Mouse (Mus musculus) small intestine, adult 2 months (tissue): Measurements from ENCODE around the gene Lrriq4. TPM values are rescaled to one million over a fixed set of nuclear protein-coding genes. Genes with fewer than 3 reads are reported as not detected.

Source experiments
- H3K27ac ChIP-seq: fragments of 200-500 bp; 2 replicates; pipeline ENCODE4 v1.5.1; 2012; ENCODE audit warnings: low read depth, low read length, control low read depth, inconsistent platforms; ENCODE audit not compliant: insufficient read depth
- H3K27me3 ChIP-seq: fragments of 200-500 bp; 2 replicates; pipeline ENCODE4 v1.6.1; 2012; ENCODE audit warnings: mild to moderate bottlenecking, moderate library complexity, low read length, inconsistent platforms; ENCODE audit not compliant: control insufficient read depth, insufficient read depth
- H3K36me3 ChIP-seq: fragments of 200-500 bp; 2 replicates; pipeline ENCODE4 v1.6.1; 2012; ENCODE audit warnings: mild to moderate bottlenecking, low read length, control low read depth, inconsistent platforms; ENCODE audit not compliant: control insufficient read depth, insufficient read depth
- H3K4me1 ChIP-seq: fragments of 200-500 bp; 2 replicates; pipeline ENCODE4 v1.6.1; 2012; ENCODE audit warnings: low read length, inconsistent platforms, mixed read lengths; ENCODE audit not compliant: control insufficient read depth, insufficient read depth, insufficient read length
- H3K4me3 ChIP-seq: fragments of 200-500 bp; 2 replicates; pipeline ENCODE4 v1.5.1; 2012; ENCODE audit warnings: low read depth, mild to moderate bottlenecking, control low read depth, inconsistent platforms, low read length, moderate library complexity
- CTCF ChIP-seq: fragments of 200-500 bp; IDR thresholded peaks from 2 replicates; pipeline ENCODE4 v1.5.1; 2012; ENCODE audit warnings: low read depth, mild to moderate bottlenecking, control low read depth, inconsistent platforms, low read length, moderate library complexity, mixed read lengths; ENCODE audit not compliant: insufficient replicate concordance, insufficient read length; ENCODE audit errors: extremely low read depth
- POLR2A ChIP-seq: fragments of 200-500 bp; IDR thresholded peaks from 2 replicates; pipeline ENCODE4 v1.6.1; 2012; ENCODE audit warnings: low read depth, mild to moderate bottlenecking, control low read depth, inconsistent platforms, low read length, moderate library complexity
- WGBS: fragments of 180-500 bp; shearing (Covaris S2); methylation state at CpG from one replicate; pipeline ENCODE4 v1.1.7; 2018; 5-methylcytosine and 5-hydroxymethylcytosine counted together
- polyA plus RNA-seq: library from polyadenylated mRNA; depleted of rRNA; stranded (reverse); fragments of >200 nt; gene quantifications from 2 replicates; pipeline ENCODE4 v1.2.3, GENCODE M21; 2012

The Lrriq4 gene
- polyA plus RNA-seq, 1 experiment: not detected

DNA sequence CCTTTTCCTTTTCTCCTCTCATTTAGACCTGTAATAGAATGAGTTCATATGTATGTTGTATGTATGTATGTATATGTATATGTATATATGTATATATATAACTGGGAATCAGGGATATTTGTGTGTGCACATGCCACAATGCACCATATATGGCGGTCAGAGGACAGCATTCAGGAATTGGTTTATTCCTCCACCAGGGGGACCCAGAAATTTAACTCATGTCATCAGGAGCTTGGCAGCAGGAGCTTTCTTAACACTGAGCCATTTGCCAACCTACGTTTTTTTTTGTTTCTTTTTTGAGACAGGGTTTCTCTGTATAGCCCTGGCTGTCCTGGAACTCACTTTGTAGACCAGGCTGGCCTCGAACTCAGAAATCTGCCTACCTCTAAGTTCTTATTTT lies 10.6 kb upstream of the Lrriq4 start:
- Histone ChIP-seq H3K27ac (no peak overlapping the region), H3K4me3 (no peak overlapping the region), H3K4me1 (no peaks in the 10 kb centered on the region), H3K36me3 (no peaks in the 10 kb centered on the region), H3K27me3 (no peaks in the 10 kb centered on the region)
- WGBS: 52% methylated on average over 3 of the region's 3 CpGs
- no peak for TF ChIP-seq POLR2A
- TF ChIP-seq CTCF: no peak

DNA sequence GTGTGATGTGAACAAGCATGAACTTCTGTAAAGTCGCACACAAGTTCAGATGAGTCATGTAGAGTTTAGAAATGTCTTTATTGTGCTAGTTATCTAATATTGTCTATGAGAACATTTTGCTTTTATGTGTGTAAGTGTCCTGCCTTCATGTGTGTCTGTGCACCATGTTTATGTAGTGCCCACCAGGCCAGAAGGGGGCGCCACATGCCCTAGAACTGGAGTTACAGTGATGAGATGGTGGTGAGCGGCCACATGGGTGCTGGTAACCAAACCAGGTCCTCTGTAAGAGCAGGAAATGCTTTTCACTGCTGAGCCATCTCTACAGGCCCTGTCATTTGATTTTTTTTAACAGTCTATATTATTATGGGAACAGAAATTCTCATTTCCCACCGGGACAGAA lies 8.7 kb upstream of the Lrriq4 start:
- no peak overlapping the region for H3K27ac ChIP-seq
- no peak overlapping the region for H3K4me3 ChIP-seq
- H3K4me1 ChIP-seq: no peaks in the 10 kb centered on the region
- 79% methylated on average over 4 of the region's 4 CpGs for WGBS
- TF ChIP-seq CTCF (peak; percentile 16; the same call in 1 of the 2 replicates), POLR2A (no peak)
- H3K36me3 ChIP-seq: no peaks in the 10 kb centered on the region
- no peaks in the 10 kb centered on the region for H3K27me3 ChIP-seq

DNA sequence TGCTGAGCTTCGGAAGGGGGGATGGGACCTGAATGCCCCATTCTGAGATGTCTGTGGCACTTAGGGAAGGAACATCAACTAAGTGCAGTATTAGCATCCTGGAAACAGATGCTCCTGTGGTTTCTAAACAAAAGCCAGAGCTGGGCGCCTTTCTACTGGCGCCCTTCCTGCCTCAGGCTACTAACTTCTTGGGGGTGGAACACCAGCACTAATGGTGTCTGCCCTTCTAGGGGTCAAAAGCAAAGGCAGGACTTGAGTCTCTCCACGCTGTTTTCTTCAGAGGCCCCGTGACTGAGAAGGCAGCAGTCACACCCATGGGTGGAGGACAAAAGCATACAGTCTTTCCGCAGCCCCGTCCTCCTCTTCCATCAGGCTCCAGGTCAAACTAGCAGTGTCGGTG lies 2.5 kb downstream of the Lrriq4 start:
- peaks cover 8% of the 10 kb centered on the region; the same call in 1 of the 2 replicates for H3K27me3 ChIP-seq
- H3K4me3 ChIP-seq: no peak overlapping the region
- peaks cover 2% of the 10 kb centered on the region for H3K4me1 ChIP-seq
- WGBS: 56% methylated on average over 8 of the region's 8 CpGs
- H3K36me3 ChIP-seq: no peaks in the 10 kb centered on the region
- H3K27ac ChIP-seq: no peak overlapping the region
- TF ChIP-seq POLR2A (no peak), CTCF (no peak)

DNA sequence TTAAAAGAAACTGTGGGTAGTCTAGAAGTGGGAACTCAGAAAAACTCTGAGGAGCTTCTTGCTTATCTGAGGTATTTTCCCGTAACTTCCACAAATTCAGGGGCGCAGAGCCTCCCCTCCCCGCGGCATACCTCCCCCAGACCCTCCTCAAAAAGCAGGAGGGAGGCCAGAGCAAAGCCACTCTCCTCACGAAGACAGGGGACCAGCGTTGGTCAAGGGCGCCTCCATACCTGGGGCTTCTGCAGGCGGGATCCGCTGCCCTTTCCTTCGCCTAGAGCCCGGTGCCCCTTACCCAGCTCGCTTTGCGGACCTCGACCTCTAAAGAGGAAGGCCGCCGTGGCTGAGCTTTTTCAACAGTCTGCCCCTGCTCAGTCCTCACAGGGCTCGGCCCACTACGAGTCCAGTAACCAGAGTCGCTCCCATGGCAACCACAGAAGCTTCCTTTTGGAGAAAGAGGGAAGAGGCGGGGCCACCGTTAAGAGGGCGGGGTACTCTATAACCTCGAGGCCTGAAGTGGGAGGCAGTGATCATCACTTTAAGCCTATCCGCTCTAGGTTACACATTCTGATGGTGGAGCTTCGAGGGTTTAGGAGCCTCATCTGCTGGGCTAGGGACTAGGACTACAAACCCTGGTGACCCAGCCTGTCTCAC lies 3.3 kb downstream of the Lrriq4 start, which contains the start of gene Lrrc34:
TSS of gene Lrrc34 (minus strand) at position 430 of the 651 bp plus-strand sequence.
- Histone ChIP-seq H3K4me1 (peaks cover 2% of the 10 kb centered on the region), H3K27me3 (peaks cover 8% of the 10 kb centered on the region; the same call in 1 of the 2 replicates), H3K36me3 (no peaks in the 10 kb centered on the region), H3K4me3 (peak within 1 kb of the TSS; percentile 32; the same call in 1 of the 2 replicates), H3K27ac (no peak within 1 kb of the TSS)
- no peak for TF ChIP-seq POLR2A
- WGBS: 5% methylated on average over 25 of the region's 25 CpGs

DNA sequence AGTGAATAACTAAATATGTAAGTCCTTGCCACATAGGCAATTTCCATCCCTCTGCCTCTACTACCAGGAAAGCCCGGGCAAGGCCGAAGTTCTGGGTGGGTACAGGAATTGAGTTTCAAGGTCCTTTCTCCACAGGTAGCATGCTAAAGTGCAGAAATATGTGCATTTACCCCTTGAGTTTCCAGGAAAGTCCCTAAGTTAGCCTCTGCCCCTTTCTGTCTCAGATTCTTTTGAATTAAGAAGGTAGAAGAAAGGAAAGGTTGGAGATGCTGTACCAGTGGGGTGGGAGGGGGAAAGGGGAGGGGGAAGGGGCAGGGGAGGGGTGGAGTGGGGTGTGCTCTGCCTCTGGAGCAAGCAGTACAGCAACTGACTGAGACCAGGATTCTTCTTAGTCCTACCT lies 4.2 kb downstream of the Lrriq4 start:
- Histone ChIP-seq H3K27me3 (peaks cover 8% of the 10 kb centered on the region; the same call in 1 of the 2 replicates), H3K27ac (no peak overlapping the region), H3K36me3 (no peaks in the 10 kb centered on the region), H3K4me1 (peaks cover 2% of the 10 kb centered on the region), H3K4me3 (no peak overlapping the region)
- WGBS: 96% methylated on average over 2 of the region's 2 CpGs
- no peak for TF ChIP-seq CTCF
- TF ChIP-seq POLR2A: no peak

DNA sequence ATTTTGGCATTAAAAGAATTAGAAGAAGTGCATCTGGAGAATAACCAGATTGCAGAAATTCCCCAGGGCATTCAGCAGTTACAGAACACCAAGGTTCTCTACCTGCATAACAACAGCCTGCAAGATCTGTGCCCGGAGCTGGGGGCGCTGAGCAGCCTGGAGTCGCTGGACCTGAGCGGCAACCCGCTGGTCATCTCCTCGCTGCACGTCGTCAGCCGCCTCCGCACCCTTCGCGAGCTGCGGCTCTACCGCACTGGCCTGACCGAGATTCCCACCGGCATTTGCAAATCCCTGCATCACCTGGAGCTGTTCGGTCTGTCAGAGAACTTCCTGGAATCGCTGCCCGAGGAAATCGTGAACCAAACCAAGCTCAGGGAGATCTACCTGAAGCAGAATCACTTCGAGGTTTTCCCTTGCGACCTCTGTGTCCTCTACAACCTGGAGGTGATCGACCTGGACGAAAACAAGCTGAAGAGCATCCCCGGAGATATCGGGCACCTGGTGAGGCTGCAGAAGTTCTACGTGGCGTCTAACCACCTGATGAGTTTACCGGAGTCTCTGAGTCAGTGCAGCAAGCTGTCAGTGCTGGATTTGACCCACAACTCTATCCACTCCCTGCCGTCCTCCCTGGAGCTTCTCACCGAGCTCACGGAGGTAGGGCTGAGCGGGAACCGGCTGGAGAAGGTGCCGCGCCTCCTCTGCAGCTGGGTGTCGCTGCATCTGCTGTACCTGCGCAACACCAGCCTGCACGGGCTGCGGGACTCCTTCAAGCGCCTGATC lies 5.9 kb downstream of the Lrriq4 start:
- under 1% methylated on average over 41 of the region's 41 CpGs for WGBS
- H3K27ac ChIP-seq: no peak overlapping the region
- no peaks in the 10 kb centered on the region for H3K36me3 ChIP-seq
- H3K4me3 ChIP-seq: peak overlapping the region; percentile 49
- TF ChIP-seq POLR2A (no peak), CTCF (peak; percentile 36; the same call in 1 of the 2 replicates)
- peaks cover 8% of the 10 kb centered on the region; the same call in 1 of the 2 replicates for H3K27me3 ChIP-seq
- H3K4me1 ChIP-seq: peaks cover 2% of the 10 kb centered on the region

DNA sequence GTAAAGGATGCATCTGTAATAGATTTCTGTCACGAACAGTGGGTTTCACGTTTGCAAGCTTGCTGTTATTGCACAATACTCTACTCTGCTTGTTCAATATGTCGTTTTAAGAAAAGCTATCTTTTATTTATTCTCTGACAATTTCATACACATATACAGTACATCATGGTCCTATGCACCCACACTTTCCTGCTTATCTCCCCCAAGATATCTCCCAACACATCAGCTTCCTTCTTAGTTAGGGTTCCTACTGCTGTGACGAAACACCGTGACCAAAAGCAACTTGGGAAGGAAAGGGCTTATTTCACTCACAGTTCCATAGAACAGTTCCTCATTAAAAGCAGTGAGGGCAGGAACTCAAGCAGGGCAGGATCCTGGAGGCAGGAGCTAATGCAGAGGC lies 11.6 kb downstream of the Lrriq4 start:
- Histone ChIP-seq H3K27ac (no peak overlapping the region), H3K4me1 (no peaks in the 10 kb centered on the region), H3K27me3 (no peaks in the 10 kb centered on the region), H3K36me3 (no peaks in the 10 kb centered on the region), H3K4me3 (no peak overlapping the region)
- no peak for TF ChIP-seq POLR2A
- TF ChIP-seq CTCF: no peak
- 77% methylated on average over 5 of the region's 5 CpGs for WGBS
